Mouse (Mus musculus) yolk sac, embryonic 10.5 days (tissue): Measurements from ENCODE around the gene Olfr982.

Experiments
- DNase-seq: peaks from one replicate; pipeline ENCODE4 v3.0.0-alpha.2; 2017; ENCODE audit warnings: low spot score

The Olfr982 gene

DNA sequence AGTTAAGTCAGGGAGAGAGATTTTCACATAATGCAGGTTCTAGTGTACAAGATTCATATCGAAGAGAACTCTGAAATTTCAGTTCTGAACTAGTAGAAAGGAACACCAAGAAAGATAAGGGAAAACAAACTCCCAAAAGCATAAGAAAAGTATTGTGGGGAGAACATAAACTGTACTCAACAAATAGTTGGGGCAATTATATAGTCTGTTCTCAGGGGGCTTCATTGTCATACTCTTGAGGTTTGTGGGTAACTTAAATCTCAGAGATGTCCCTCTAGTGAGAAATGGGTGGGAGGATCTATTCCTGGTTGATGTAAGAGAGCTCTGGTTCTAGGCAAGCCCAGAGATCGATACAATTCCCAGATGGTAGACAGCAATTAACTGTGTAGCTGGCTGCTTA lies at the start of gene Olfr982:
TSS of gene Olfr982 (plus strand) at position 301 of the 400 bp plus-strand sequence.
- no peak for DNase-seq

DNA sequence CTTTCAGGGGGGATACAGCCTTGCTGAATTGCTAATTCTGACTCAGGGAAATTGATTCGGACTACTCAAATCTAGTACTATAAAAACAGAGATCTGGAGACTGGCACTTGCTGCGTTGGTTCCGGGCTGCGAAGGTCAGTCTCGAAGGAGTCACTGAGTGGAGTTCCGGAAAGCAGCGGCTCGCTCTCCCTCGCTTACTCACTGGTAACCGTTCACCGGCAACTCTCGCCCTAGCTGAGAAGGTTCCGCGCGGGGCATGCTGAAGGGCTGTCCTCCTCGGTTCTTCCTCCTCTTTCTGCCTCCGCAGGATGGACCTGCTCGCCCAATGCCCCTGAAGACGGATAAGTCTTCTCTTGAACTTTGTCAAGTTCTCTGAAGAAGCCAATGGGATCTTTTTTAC lies 23.5 kb upstream of the Olfr982 start:
- DNase-seq: peak; percentile 2

- DNase-seq: no peak
Observed at GRCm38 (mm10) chr9:40093495-40093894, 19.9 kb downstream of the Olfr982 start, which contains the start of gene Olfr983. TSS of gene Olfr983 (minus strand) at chr9:40093595.

GRCm38 (mm10) chr9:40094769-40095168 lies 21.1 kb downstream of the Olfr982 start:
- no peak for DNase-seq

GRCm38 (mm10) chr9:40114106-40114505 lies 40.5 kb downstream of the Olfr982 start, which contains the start of gene Olfr984:
TSS of gene Olfr984 (minus strand) at chr9:40114206.
- DNase-seq: no peak

DNA sequence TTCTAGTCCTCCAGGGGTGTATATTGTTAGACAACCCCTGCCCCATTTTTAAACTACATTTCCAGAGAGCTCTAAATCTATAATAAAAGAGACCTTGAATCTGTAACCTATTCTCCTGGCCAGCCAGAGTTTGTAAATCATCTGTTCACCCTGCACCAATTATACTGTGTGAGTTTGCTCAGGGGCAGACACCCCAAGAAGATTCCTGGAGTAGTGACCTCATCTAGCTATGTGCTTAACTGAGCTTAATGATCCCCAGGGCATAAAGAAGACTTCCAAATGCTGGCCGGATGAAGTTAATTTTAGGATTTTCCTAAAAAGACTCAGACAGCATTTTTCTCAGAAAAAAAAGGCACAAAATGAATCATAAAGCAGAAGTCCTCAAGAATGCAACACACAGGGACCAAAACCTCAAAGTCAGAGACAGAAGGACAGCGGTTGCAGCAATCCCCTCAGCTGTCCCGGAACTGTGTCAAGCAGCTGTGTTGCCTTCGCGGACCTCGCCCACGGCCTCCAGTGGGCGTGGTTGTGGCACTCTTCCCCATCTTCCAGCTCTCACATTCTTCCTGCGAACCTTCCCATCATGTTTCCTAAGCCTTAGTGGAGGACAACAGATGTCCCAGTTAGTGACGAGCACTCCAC lies 43.1 kb downstream of the Olfr982 start:
- DNase-seq: peak; percentile 33

GRCm38 (mm10) chr9:40117287-40117659 lies 43.6 kb downstream of the Olfr982 start:
- DNase-seq: no peak
